Mouse (Mus musculus): ENCODE measurements around the gene Myo5a. TPM values are rescaled to one million over a fixed set of nuclear protein-coding genes. Genes with fewer than 3 reads are reported as not detected.

The Myo5a gene
- polyA plus RNA-seq, 1 experiment from 2014 or later, result 8.6 TPM

DNA sequence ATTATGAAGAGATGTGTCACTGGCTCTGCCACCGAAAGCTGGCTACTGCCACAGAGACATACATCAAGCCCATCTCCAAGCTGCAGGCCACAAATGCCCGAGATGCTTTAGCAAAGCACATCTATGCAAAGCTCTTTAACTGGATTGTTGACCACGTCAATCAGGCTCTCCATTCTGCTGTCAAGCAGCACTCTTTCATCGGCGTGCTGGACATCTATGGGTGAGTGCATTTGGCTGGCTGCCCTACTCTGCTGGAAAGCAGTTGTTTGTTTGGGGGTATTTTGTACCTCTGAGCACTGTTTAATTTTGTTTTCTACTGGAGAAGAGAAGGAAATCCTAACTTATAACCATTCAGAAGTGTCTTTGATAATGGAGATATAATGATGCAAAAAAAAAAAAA lies 76.1 kb downstream of the Myo5a start:
- no peaks in the 10 kb centered on the region for H3K9me3 ChIP-seq (ENCODE audit: control insufficient read depth, low read length)
- H3K9ac ChIP-seq (ENCODE audit: low read length), result no peak overlapping the region
- no peak for ATAC-seq (ENCODE audit: low read depth)
- H3K4me2 ChIP-seq (ENCODE audit: low read depth, low read length), result no peak overlapping the region
- WGBS, result 60% methylated on average over 5 of the region's 5 CpGs
- no peak overlapping the region for H3K27ac ChIP-seq (ENCODE audit: low read length)
- H3K4me3 ChIP-seq (ENCODE audit: low read length), result no peak overlapping the region
- H3K27me3 ChIP-seq (ENCODE audit: control insufficient read depth, insufficient read depth, low read depth, low read length), result no peaks in the 10 kb centered on the region
- no peaks in the 10 kb centered on the region for H3K4me1 ChIP-seq (replicated peaks; ENCODE audit: control insufficient read depth, insufficient read depth, low read length)
- no peaks in the 10 kb centered on the region for H3K36me3 ChIP-seq (ENCODE audit: control insufficient read depth, insufficient read depth, low read length)

DNA sequence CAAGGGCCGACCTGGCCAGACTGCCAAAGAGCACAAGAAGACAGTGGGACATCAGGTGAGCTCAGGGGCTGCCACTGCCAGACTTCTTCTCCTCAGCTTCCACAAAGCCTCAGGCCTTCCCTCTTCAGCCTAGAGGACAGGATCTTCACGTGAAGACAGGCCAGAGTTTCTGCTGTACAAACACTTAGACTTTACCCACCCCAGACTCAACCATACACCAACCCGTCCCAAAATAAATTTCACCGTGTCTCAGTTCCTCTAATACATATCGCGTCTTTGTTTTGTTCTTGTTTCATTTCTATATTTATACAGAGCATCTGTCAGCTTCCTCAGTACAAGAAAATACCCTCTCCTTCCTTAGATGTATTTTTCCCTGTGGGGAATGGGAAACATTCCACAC lies 89.7 kb downstream of the Myo5a start:
- H3K4me2 ChIP-seq (ENCODE audit: low read depth, low read length), result no peak overlapping the region
- H3K4me3 ChIP-seq (ENCODE audit: low read length), result no peak overlapping the region
- no peak for ATAC-seq (ENCODE audit: low read depth)
- H3K4me1 ChIP-seq (replicated peaks; ENCODE audit: control insufficient read depth, insufficient read depth, low read length), result no peaks in the 10 kb centered on the region
- no peak overlapping the region for H3K9ac ChIP-seq (ENCODE audit: low read length)
- WGBS, result 78% methylated on average over 6 of the region's 6 CpGs
- no peaks in the 10 kb centered on the region for H3K9me3 ChIP-seq (ENCODE audit: control insufficient read depth, low read length)
- peaks cover 4% of the 10 kb centered on the region; the same call in 1 of the 2 replicates for H3K36me3 ChIP-seq (ENCODE audit: control insufficient read depth, insufficient read depth, low read length)
- H3K27ac ChIP-seq (ENCODE audit: low read length), result no peak overlapping the region
- no peaks in the 10 kb centered on the region for H3K27me3 ChIP-seq (ENCODE audit: control insufficient read depth, insufficient read depth, low read depth, low read length)

GRCm38 (mm10) chr9:75163650-75164049 lies 92.8 kb downstream of the Myo5a start:
- Histone ChIP-seq H3K4me3 (ENCODE audit: low read length) (no peak overlapping the region), H3K4me1 (replicated peaks; ENCODE audit: control insufficient read depth, insufficient read depth, low read length) (no peaks in the 10 kb centered on the region), H3K9ac (ENCODE audit: low read length) (no peak overlapping the region), H3K27me3 (ENCODE audit: control insufficient read depth, insufficient read depth, low read depth, low read length) (no peaks in the 10 kb centered on the region), H3K27ac (ENCODE audit: low read length) (no peak overlapping the region), H3K4me2 (ENCODE audit: low read depth, low read length) (no peak overlapping the region), H3K9me3 (ENCODE audit: control insufficient read depth, low read length) (no peaks in the 10 kb centered on the region), H3K36me3 (ENCODE audit: control insufficient read depth, insufficient read depth, low read length) (peaks cover 4% of the 10 kb centered on the region; the same call in 1 of the 2 replicates)
- ATAC-seq (ENCODE audit: low read depth), result no peak

- no peaks in the 10 kb centered on the region for H3K4me1 ChIP-seq (replicated peaks; ENCODE audit: control insufficient read depth, insufficient read depth, low read length)
- no peaks in the 10 kb centered on the region for H3K27me3 ChIP-seq (ENCODE audit: control insufficient read depth, insufficient read depth, low read depth, low read length)
- H3K4me3 ChIP-seq (ENCODE audit: low read length), result no peak overlapping the region
- H3K9ac ChIP-seq (ENCODE audit: low read length), result no peak overlapping the region
- peaks cover 2% of the 10 kb centered on the region; the same call in 1 of the 2 replicates for H3K36me3 ChIP-seq (ENCODE audit: control insufficient read depth, insufficient read depth, low read length)
- 91% methylated on average over 3 of the region's 3 CpGs for WGBS
- no peak for ATAC-seq (ENCODE audit: low read depth)
- no peaks in the 10 kb centered on the region for H3K9me3 ChIP-seq (ENCODE audit: control insufficient read depth, low read length)
- H3K4me2 ChIP-seq (ENCODE audit: low read depth, low read length), result no peak overlapping the region
- H3K27ac ChIP-seq (ENCODE audit: low read length), result no peak overlapping the region
Observed at GRCm38 (mm10) chr9:75171721-75172120, 100.9 kb downstream of the Myo5a start.

DNA sequence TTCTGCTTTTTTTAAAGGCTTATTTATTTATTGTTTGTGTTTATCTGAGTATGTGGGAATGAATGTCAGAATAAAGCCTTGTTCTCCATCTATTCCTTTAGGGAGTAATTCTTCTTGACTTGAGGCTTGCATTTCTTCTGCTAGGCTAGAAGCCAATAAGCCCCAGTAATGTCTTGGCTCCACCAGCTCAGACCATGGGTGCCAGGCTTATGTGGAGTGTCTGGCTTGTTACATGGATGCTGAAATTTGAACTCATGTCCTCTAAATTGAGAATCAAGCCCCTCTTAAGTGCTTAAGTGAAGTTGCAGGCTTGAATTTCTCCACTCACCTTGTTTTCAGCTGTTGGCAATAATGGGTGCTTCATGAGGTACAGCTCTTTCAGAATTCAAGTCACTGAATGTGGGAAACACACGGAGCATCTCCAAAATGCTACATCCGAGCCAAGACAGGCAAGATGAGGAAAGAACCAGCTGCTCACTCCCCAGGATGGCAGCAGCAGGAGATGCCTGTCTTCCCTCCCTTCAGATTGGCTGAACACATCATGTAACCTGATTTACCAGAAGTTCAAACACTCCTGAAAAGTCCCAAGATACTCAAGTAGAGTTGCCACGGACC lies 116.9 kb downstream of the Myo5a start:
- no peak overlapping the region for H3K9ac ChIP-seq (ENCODE audit: low read length)
- no peaks in the 10 kb centered on the region for H3K4me1 ChIP-seq (replicated peaks; ENCODE audit: control insufficient read depth, insufficient read depth, low read length)
- peaks cover 3% of the 10 kb centered on the region; the same call in 1 of the 2 replicates for H3K36me3 ChIP-seq (ENCODE audit: control insufficient read depth, insufficient read depth, low read length)
- H3K4me3 ChIP-seq (ENCODE audit: low read length), result no peak overlapping the region
- H3K9me3 ChIP-seq (ENCODE audit: control insufficient read depth, low read length), result no peaks in the 10 kb centered on the region
- no peak overlapping the region for H3K27ac ChIP-seq (ENCODE audit: low read length)
- H3K4me2 ChIP-seq (ENCODE audit: low read depth, low read length), result no peak overlapping the region
- H3K27me3 ChIP-seq (ENCODE audit: control insufficient read depth, insufficient read depth, low read depth, low read length), result no peaks in the 10 kb centered on the region
- 83% methylated on average over 3 of the region's 3 CpGs for WGBS
- ATAC-seq (ENCODE audit: low read depth), result no peak

- H3K4me2 ChIP-seq (ENCODE audit: low read depth, low read length), result no peak overlapping the region
- H3K9me3 ChIP-seq (ENCODE audit: control insufficient read depth, low read length), result no peaks in the 10 kb centered on the region
- H3K27me3 ChIP-seq (ENCODE audit: control insufficient read depth, insufficient read depth, low read depth, low read length), result no peaks in the 10 kb centered on the region
- no peak for ATAC-seq (ENCODE audit: low read depth)
- WGBS, result 67% methylated on average over 4 of the region's 4 CpGs
- peaks cover 3% of the 10 kb centered on the region; the same call in 1 of the 2 replicates for H3K36me3 ChIP-seq (ENCODE audit: control insufficient read depth, insufficient read depth, low read length)
- H3K4me1 ChIP-seq (replicated peaks; ENCODE audit: control insufficient read depth, insufficient read depth, low read length), result no peaks in the 10 kb centered on the region
- no peak overlapping the region for H3K27ac ChIP-seq (ENCODE audit: low read length)
- no peak overlapping the region for H3K4me3 ChIP-seq (ENCODE audit: low read length)
- H3K9ac ChIP-seq (ENCODE audit: low read length), result no peak overlapping the region
Observed at GRCm38 (mm10) chr9:75193858-75194257, 123.0 kb downstream of the Myo5a start.

- ATAC-seq (ENCODE audit: low read depth), result no peak
- H3K9me3 ChIP-seq (ENCODE audit: control insufficient read depth, low read length), result no peaks in the 10 kb centered on the region
- WGBS, result 51% methylated on average over 2 of the region's 2 CpGs
- H3K36me3 ChIP-seq (ENCODE audit: control insufficient read depth, insufficient read depth, low read length), result peaks cover 3% of the 10 kb centered on the region
- H3K4me3 ChIP-seq (ENCODE audit: low read length), result no peak overlapping the region
- no peak overlapping the region for H3K27ac ChIP-seq (ENCODE audit: low read length)
- no peaks in the 10 kb centered on the region for H3K27me3 ChIP-seq (ENCODE audit: control insufficient read depth, insufficient read depth, low read depth, low read length)
- no peak overlapping the region for H3K4me2 ChIP-seq (ENCODE audit: low read depth, low read length)
- no peaks in the 10 kb centered on the region for H3K4me1 ChIP-seq (replicated peaks; ENCODE audit: control insufficient read depth, insufficient read depth, low read length)
- no peak overlapping the region for H3K9ac ChIP-seq (ENCODE audit: low read length)
Observed at GRCm38 (mm10) chr9:75196335-75196734, 125.5 kb downstream of the Myo5a start.

- Histone ChIP-seq H3K9me3 (ENCODE audit: control insufficient read depth, low read length) (no peaks in the 10 kb centered on the region), H3K4me1 (replicated peaks; ENCODE audit: control insufficient read depth, insufficient read depth, low read length) (no peaks in the 10 kb centered on the region), H3K27me3 (ENCODE audit: control insufficient read depth, insufficient read depth, low read depth, low read length) (no peaks in the 10 kb centered on the region), H3K9ac (ENCODE audit: low read length) (no peak overlapping the region), H3K4me3 (ENCODE audit: low read length) (no peak overlapping the region), H3K27ac (ENCODE audit: low read length) (no peak overlapping the region), H3K36me3 (ENCODE audit: control insufficient read depth, insufficient read depth, low read length) (peaks cover 3% of the 10 kb centered on the region), H3K4me2 (ENCODE audit: low read depth, low read length) (no peak overlapping the region)
- 64% methylated on average over 6 of the region's 6 CpGs for WGBS
- ATAC-seq (ENCODE audit: low read depth), result no peak
Observed at GRCm38 (mm10) chr9:75197297-75197696, 126.5 kb downstream of the Myo5a start.

DNA sequence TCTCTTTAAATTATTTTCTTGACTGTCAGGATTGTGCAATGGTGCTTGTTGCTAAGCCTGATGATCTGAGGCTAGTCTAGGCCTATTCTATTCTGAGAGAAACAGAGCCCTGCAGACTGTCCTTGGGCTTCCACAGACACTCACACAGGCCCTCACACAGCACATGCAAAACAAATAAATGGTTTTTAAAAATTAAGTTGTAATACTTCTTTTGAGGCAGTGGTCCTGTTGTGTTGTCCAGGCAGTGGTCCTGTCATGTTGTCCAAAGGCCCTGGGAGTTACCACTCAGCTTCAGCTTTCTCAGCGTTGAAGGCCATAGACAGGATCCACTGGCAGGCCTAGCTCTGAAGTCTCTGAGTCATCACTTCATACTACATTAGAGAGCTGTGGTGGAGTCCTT lies 130.7 kb downstream of the Myo5a start:
- Histone ChIP-seq H3K4me2 (ENCODE audit: low read depth, low read length) (no peak overlapping the region), H3K36me3 (ENCODE audit: control insufficient read depth, insufficient read depth, low read length) (peaks cover 3% of the 10 kb centered on the region), H3K27ac (ENCODE audit: low read length) (no peak overlapping the region), H3K27me3 (ENCODE audit: control insufficient read depth, insufficient read depth, low read depth, low read length) (no peaks in the 10 kb centered on the region), H3K4me3 (ENCODE audit: low read length) (no peak overlapping the region), H3K4me1 (replicated peaks; ENCODE audit: control insufficient read depth, insufficient read depth, low read length) (no peaks in the 10 kb centered on the region), H3K9me3 (ENCODE audit: control insufficient read depth, low read length) (no peaks in the 10 kb centered on the region), H3K9ac (ENCODE audit: low read length) (no peak overlapping the region)
- WGBS, result 88% methylated on average over 1 of the region's 1 CpGs
- ATAC-seq (ENCODE audit: low read depth), result no peak

DNA sequence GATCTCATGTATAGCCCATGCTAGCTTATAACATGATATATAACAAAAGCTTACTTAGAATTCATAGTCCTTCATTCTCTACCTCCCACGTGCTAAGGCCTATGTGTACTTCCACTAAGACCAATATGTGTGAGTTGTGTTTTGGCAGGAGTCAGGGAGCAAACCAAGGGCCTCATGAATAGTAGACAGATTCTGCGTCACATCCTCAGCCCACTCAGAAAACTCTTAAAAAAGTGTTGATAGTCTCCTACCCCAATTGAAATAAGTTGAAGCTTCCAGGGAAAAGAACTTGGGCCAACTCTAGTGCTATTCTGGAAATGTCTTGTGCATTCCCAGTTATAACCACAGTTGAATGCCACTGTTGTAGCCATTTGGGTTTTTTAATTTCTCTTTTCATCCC lies 131.2 kb downstream of the Myo5a start:
- WGBS, result 92% methylated on average over 2 of the region's 2 CpGs
- H3K4me2 ChIP-seq (ENCODE audit: low read depth, low read length), result no peak overlapping the region
- no peak overlapping the region for H3K27ac ChIP-seq (ENCODE audit: low read length)
- no peaks in the 10 kb centered on the region for H3K4me1 ChIP-seq (replicated peaks; ENCODE audit: control insufficient read depth, insufficient read depth, low read length)
- H3K4me3 ChIP-seq (ENCODE audit: low read length), result no peak overlapping the region
- H3K27me3 ChIP-seq (ENCODE audit: control insufficient read depth, insufficient read depth, low read depth, low read length), result no peaks in the 10 kb centered on the region
- peaks cover 3% of the 10 kb centered on the region for H3K36me3 ChIP-seq (ENCODE audit: control insufficient read depth, insufficient read depth, low read length)
- no peak for ATAC-seq (ENCODE audit: low read depth)
- no peak overlapping the region for H3K9ac ChIP-seq (ENCODE audit: low read length)
- no peaks in the 10 kb centered on the region for H3K9me3 ChIP-seq (ENCODE audit: control insufficient read depth, low read length)

Data from lung, embryonic 16.5 days (tissue).